Mouse (Mus musculus) G1E (cell line): ENCODE measurements around the gene Tes.

Experiments used
- CTCF ChIP-seq: IDR thresholded peaks from 2 replicates; pipeline ENCODE4 v1.5.1; 2012; ENCODE audit warnings: low read depth, low read length, inconsistent platforms, mixed read lengths
- GATA1 ChIP-seq: IDR thresholded peaks from 2 replicates; pipeline ENCODE4 v1.6.1; 2012; ENCODE audit warnings: borderline replicate concordance, low read length, inconsistent platforms, mixed read lengths
- TAL1 ChIP-seq: conservative IDR thresholded peaks from 2 replicates; pipeline ENCODE4 v1.6.1; 2012; ENCODE audit warnings: low read depth, low read length, inconsistent platforms, mixed read lengths

DNA sequence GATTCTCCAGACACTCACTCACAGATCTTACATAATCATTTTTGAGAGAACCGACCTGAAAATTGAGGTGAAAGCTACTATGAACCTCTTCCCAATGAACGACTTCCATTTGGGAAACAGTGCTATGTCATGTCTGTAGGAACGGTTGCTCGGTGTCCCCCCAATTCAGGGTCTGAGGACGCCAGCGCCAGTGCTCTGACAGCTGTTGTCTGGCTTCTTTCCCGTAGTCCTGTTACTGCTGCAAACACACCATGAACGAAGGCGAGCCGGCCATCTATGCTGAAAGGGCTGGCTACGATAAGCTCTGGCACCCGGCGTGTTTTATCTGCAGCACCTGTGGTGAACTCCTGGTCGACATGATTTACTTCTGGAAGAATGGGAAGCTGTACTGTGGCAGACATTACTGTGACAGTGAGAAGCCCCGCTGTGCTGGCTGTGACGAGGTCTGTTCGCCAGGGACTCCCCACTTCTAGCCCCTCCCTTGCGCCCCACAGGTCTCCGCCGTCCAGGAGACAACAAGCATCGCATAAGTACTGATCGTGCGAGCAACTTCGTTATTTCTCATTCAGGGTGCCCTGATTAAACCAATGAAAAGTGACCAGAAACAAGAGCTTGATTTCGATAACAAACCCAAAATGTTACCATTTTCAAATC lies 34.7 kb downstream of the Tes start:
- TF ChIP-seq CTCF = no peak
- no peak for TF ChIP-seq GATA1
- no peak for TF ChIP-seq TAL1
